Mouse (Mus musculus): Measurements from ENCODE around the gene Auts2.

GRCm38 (mm10) chr5:132231280-132232047 is 311.7 kb downstream of the Auts2 start:
- TF ChIP-seq POLR2A (IDR thresholded peaks at IDR 0.05; ENCODE audit: low read depth, low read length) (no peak), CTCF (conservative IDR thresholded peaks at IDR 0.05; ENCODE audit: insufficient read depth, insufficient read length, low read depth, low read length) (peak; percentile 87)

Data from kidney, adult 2 months (tissue).